Mouse (Mus musculus) embryo, embryonic 11 days (tissue): Measurements from ENCODE around the gene Sh3gl2.
A peak's percentile ranks its signal among the peaks of the same experiment; 100 is the strongest.

ENCODE experiments used
- DNase-seq: peaks from one replicate; pipeline ENCODE4 v3.0.0-alpha.2; 2015

The Sh3gl2 gene

DNA sequence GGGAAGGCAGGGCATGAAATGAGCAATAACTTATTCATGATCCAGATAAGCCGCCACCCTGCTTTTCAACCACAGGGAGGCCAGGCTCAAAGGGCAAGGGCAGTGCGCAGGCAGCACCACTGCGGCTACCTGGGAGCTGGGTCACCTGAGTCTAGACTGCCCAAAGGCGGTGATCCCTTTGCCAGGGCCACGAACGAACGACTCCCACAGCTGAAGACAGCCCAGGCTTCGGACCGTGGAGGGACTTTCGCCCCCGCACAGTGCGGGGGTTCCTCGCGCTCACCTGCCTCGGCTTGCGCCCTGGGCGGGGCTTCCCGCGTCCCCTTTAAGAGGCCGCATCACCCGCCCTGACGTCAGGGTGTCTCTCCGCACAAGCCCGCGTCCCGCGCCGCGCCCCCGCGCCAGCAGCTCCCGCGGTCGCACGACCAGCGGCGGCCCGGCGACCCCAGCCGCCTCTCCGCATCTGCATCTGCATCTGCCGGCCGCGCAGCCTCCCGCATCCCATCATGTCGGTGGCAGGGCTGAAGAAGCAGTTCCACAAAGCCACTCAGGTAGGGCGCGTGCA lies at the start of gene Sh3gl2:
Sh3gl2 (plus strand) TSS at position 56 of the 565 bp plus-strand sequence.
- peak; percentile 68 for DNase-seq

DNA sequence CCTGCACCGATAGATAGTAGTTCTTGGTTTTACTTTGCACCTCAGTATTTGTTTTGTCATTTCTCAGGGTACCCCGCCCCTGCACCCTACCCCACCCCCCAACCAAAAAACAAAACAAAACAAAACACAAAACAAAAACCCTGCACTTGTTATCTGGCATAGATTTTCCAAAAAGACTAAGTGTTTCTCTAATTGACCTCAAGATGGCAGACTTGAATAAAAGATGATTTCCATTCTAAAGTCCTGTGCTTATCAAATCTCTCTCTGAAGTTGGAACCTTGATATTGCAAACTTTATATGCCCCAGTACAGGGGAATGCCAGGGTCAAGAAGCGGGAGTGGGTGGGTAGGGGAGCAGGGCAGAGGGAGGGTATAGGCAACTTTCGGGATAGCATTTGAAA lies 43.8 kb upstream of the Sh3gl2 start:
- DNase-seq = peak; percentile 8

GRCm38 (mm10) chr4:85162468-85163312 lies 42.2 kb upstream of the Sh3gl2 start:
- peak; percentile 87 for DNase-seq

DNA sequence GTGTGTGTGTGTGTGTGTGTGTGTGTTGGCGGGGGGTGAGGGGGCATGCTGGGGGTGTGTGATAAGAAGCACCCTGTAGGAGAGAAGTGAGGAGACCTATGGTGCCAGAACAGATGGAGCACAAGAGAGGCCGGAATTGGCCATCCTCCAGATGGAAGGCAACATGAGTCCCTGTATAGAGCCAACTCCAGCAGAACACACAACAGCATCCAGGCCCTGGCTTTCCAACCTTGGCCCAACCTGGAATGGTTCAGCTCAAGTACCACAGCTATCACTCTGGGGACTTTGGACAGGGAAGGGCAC lies 41.7 kb upstream of the Sh3gl2 start:
- no peak for DNase-seq

DNA sequence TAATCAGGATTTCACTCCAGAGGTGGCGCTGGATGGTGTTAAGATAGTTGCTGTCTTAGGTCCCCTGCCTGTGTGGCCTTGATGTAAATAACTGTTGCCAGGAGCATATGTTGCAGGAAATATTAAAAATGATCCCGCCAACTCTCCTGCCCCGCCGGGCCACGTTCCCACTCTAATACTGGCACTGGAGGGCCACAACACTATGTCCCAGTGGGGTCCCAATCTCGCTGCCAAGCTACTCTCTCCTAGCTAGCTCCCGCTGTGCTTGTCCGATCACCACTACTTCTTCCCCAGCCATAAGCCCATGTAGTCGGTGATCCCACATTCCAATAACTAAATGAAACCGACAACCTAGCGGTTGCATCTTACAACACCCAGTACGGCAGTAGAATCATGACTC lies 36.9 kb upstream of the Sh3gl2 start:
- DNase-seq = no peak

DNA sequence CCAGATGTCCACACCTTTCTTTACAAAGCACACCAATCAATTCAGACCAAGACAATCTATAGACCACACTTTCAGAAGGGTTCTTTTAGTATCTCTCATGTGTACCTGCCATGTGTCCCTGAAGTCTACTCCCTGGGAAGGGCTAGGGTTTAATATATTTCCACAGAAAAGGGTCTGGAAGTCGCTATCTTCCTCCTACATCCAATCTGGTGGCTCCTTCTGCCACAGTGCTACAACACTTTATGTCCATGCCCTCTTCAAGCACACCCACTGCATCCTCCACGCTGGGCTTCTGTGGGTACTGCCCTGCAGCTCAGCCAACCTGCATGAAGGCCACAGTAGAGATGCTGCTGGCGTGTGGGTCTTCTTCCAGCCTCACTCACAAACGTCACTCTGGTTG lies 29.5 kb upstream of the Sh3gl2 start:
- no peak for DNase-seq

GRCm38 (mm10) chr4:85178394-85179051 lies 26.4 kb upstream of the Sh3gl2 start:
- no peak for DNase-seq

DNA sequence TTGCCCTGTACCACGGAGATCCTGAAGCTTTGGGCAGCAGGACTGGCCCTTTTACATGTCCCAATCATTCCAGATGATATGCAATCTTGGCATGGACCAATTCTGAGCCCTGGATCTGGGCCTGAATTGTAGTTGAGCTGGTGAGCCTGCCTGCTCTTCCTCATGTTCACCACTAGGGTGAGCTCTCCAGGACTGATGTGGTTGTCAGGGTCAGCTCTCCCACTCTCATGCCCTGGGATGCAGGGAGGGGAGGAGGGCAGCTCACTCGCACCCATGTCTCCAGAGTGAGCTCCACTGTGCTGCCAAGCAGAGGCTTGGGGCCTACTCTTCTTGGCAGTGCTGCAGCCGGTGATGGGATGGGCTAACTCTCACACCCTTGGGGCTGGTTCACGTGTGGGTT lies 18.9 kb upstream of the Sh3gl2 start:
- no peak for DNase-seq

DNA sequence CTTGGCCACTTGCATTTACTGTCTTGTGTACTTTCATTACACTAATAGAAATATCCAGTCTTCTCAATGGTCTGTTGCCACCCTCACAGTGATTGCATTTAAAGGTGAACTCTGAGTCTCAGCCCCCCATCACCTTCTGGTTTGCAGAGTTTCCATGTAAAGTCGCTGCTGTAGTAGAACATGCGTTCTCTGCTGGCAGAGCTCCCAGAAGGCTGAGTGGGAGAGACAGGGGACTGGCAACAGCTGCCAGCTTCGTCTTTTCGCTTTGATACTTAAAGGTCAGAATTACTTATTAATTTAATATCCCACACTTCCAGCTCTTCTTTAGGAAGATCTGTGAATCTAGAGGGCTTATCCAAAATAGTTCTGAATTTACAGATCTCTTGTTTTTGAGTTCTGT lies 8.7 kb upstream of the Sh3gl2 start:
- DNase-seq = no peak

DNA sequence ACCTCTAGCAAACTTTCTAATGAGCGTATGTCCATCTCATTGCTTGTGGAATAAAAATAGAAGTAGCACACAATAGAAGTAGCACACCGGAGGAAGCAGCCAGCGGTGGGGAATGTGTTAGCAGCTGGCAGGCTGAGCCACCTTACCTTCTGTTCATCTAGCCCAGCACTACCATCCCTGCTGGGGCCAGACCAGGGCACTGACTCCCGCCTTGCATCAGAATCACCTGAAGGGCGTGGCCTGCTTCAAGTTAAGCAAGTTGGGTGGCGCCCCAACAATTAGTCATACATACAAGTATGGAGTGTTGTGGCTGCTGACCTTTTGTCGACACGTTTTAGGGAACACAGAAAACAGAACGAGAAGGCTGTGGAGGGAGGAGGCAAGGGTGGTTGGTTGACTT lies 6.5 kb upstream of the Sh3gl2 start:
- DNase-seq = no peak

GRCm38 (mm10) chr4:85202582-85202981 lies 2.3 kb upstream of the Sh3gl2 start:
- DNase-seq = no peak

DNA sequence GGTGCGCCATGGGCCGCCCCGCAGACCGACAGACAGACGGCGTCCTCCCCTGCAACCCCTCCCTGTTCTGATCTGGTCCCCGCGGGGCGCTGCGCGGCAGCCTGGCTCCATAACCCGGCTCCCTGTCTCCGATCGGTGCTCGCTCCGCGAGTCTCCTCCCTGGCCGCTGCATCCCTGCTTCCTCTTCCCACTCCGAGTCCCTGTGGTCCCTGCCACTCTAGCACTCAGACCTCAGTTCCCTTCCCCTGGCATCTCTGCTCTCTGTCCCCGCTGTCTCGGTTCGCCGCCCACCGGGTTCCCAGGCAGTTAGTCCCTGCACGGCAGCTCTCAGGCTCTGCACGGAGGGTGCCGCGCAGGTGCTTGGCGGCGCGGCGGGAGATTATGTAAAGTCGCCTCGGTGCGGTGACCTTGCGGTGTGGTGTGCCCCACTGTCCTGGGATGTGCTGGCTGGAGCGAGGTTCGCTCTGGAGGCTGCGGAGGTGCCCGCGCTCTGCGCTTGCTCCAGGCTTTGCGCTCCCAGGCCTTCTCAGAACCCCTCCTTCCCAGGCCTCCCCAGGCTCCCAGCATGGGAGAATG lies 798 bp downstream of the Sh3gl2 start:
- DNase-seq = peak; percentile 60

DNA sequence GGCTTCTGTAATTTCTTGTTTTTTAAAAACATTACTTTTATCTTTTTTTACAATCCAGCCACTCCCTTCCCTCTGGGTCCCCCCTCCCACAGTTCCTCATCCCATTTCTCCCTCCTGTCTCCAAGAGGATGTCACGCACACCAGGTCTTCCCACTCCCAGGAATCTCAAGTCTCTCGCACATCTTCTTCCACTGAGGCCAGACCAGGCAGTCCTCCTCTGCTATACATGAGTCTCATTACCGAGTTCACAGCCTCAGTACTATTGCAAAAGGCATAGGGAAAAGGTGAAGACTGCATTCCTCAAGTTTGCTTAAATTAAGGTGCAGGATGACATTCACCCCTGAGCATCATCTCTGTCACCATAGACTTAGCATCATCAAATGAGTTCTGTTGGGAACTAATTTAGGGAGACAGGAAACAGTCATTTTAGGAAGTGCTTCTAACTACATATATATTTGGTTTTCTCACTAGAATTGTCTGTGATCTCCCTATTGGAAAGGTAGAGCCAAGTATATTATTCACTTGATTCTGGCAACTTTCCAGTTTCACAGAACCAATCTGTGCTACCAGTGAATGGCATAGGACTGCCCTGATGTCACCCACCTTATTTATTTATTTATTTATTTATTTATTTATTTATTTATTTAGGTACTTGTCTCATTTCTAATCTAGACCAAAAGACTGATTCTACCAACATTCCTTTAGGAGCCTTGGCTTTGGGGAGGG lies 1.9 kb downstream of the Sh3gl2 start:
- no peak for DNase-seq

DNA sequence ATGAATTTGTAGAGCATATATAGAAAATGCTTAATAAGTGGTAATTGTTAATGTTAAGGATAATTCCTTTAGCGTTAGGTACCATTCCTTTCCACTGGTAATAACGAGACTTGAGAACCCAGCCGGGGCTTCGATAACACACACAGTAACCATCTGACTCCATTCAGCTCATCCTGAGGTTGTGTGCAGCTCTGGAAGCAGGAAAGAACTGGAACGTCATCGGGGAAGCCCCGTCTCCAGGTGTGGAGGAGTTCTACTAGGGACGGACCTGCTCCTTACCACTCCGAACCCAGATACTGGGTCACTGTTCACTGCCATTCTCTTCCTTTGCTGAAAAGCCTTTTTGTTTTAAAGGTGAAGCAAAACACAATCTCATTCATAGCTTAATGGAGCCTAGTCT lies 2.6 kb downstream of the Sh3gl2 start:
- DNase-seq = no peak

DNA sequence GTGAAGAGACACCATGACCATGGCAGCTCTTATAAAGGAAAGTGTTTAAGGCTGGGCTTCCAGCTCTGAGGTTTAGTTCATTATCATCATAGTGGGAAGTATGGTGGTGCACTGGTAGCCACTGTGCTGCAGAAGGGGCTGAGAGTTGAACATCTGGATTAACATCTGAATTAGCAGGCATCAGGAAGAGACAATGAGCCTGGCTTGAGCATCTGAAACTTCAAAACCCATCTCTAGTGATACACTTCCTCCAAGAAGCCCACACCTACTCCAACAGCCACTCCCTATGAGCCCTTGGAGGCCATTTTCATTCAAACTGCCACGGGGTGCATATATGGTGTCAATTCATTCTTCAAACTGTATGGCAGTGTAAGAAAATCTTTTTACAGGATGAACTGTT lies 3.6 kb downstream of the Sh3gl2 start:
- DNase-seq = no peak

DNA sequence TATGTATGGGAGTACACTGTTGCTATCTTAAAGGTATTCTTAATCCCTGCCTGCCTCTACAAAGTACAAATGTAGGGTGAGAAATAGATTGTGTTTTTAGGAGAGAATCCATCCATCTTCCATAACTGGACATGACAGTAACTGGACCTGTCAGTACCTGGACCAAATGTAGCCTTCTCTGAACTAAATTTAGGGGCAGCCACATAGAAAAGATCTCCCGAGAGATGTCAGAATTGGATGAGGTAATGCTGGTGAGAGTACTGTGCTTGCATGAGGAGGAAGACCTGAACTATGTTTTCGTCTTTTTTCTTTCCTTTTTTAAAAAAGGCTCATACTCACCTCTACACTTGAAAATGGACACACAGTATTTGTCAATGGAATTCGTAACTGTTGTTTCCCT lies 6.0 kb downstream of the Sh3gl2 start:
- no peak for DNase-seq

DNA sequence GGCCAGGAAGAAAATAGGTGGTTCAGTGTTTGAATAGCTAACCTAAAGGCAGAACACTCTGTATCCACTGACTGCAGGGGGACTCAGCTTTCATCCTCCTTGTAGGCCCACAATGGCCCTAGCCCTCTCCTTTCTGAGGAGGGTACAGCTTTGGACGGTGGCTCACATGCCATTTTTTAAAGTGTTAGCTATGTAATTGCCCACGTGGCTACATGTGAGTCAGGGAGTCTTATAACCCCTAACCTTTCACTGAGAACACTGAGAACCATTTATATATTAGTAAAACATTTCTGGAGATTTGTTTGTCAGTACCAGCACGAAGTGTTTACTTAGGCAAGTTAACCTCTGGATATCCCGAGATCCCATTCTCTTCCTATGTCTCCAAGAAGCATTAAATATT lies 12.1 kb downstream of the Sh3gl2 start:
- DNase-seq = no peak

DNA sequence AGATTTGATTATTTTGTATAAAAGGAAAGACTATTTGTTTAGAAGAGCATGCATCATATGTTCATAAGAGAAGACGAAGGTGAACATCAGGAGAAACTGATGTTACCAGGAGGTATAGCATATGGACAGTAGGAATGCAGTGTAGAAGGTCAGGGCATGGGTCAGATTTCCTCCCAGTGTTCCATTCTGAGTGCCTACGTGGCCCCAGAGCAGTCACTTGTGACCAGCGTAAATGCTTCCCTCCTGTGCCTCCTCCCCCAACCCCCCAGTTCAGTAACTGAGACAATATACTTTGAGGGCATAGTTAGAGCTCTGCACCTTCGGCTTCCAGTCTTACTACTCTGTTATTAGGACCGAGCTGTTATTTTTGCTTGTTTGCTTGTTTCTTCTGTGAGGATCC lies 17.8 kb downstream of the Sh3gl2 start:
- no peak for DNase-seq

GRCm38 (mm10) chr4:85226731-85227130 lies 21.8 kb downstream of the Sh3gl2 start:
- DNase-seq = no peak

GRCm38 (mm10) chr4:85227664-85228588 lies 23.0 kb downstream of the Sh3gl2 start:
- DNase-seq = no peak

- DNase-seq = no peak
These were observed 23.6 kb downstream of the Sh3gl2 start for GRCm38 (mm10) chr4:85228589-85228948.
